In genomic region chr7:83654196-83654595, GRCm38 (mm10) we compare ENCODE assay signal across 16 mouse cellular contexts. TPM values are rescaled to one million over a fixed set of nuclear protein-coding genes. Genes with fewer than 3 reads are reported as not detected.
A peak's percentile ranks its signal among the peaks of the same experiment; 100 is the strongest.
DNase-seq lines count a peak whose midpoint lies in the region; ATAC-seq and TF ChIP-seq lines count a peak whose summit lies in the region.
"Had no signal": no experiment of that assay in that cellular context is flagged by ENCODE, and none has a peak within 500 bp of the region (broad histone marks: within the 10 kb centered on the region; RNA-seq: fewer than 3 reads in every experiment).

No protein-coding gene starts in this region.

- no peaks in the 10 kb centered on the region for H3K9me3 ChIP-seq in limb, embryonic 15.5 days
- no peaks in the 10 kb centered on the region for H3K9me3 ChIP-seq in limb, embryonic 10.5 days (replicated peaks)
- H3K9me3 ChIP-seq in liver, postnatal 0 days (ENCODE audit: low read length), result no peaks in the 10 kb centered on the region; the same call in 1 of the 2 replicates
- H3K9me3 ChIP-seq: embryonic facial prominence, embryonic 13.5 days; forebrain, embryonic 15.5 days had no signal

- ATAC-seq in limb, embryonic 15.5 days (ENCODE audit: insufficient number of reproducible peaks, low FRiP score, low TSS enrichment, low read depth), result peak; percentile 35; the same call in 1 of the 2 replicates
- ATAC-seq in liver, postnatal 0 days, result 0 out of 2 replicates have a peak, but pooled peaks have one; percentile 0
- ATAC-seq: forebrain, embryonic 15.5 days had no signal

- 0 out of 2 replicates have a peak, but pooled peaks cover 5% of the 10 kb centered on the region for H3K36me3 ChIP-seq in limb, embryonic 15.5 days
- no peaks in the 10 kb centered on the region for H3K36me3 ChIP-seq in limb, embryonic 10.5 days
- H3K36me3 ChIP-seq in liver, postnatal 0 days (replicated peaks; ENCODE audit: insufficient read depth, low read length), result peaks cover 13% of the 10 kb centered on the region
- H3K36me3 ChIP-seq: embryonic facial prominence, embryonic 13.5 days; forebrain, embryonic 15.5 days had no signal

- H3K4me1 ChIP-seq in limb, embryonic 15.5 days, result no peaks in the 10 kb centered on the region
- peaks cover 5% of the 10 kb centered on the region for H3K4me1 ChIP-seq in limb, embryonic 10.5 days
- H3K4me1 ChIP-seq in brown adipose tissue, adult 24 weeks (ENCODE audit: control insufficient read depth, insufficient read depth, insufficient read length, low read length), result peaks cover 32% of the 10 kb centered on the region
- H3K4me1 ChIP-seq in liver, postnatal 0 days (ENCODE audit: insufficient read depth), result peaks cover 37% of the 10 kb centered on the region
- H3K4me1 ChIP-seq: embryonic facial prominence, embryonic 13.5 days; forebrain, embryonic 15.5 days had no signal

- no peak for DNase-seq in limb, embryonic 10.5 days (ENCODE audit: low spot score)
- peak; percentile 46 to 50 for DNase-seq in B cell, adult 2 months
- DNase-seq in liver, postnatal 0 days, result no peak
- DNase-seq in layer of hippocampus, postnatal 10 days (ENCODE audit: low spot score in 2 of 2), result no peak
- no peak for DNase-seq in left cerebral cortex, postnatal 10 days (ENCODE audit: extremely low spot score in 1 of 2, low spot score in 2 of 2)
- no peak for DNase-seq in kidney, postnatal 14 days
- DNase-seq: adrenal gland, adult 8-10 months; cerebellum, postnatal 36 days; gastrocnemius, postnatal 36 days; kidney, adult 9 months; lung, postnatal 14 days; right cerebral cortex, postnatal 25 days had no signal

- WGBS in limb, embryonic 15.5 days, result 79% methylated on average over 2 of the region's 2 CpGs
- 86% methylated on average over 2 of the region's 2 CpGs for WGBS in limb, embryonic 10.5 days
- 24% methylated on average over 2 of the region's 2 CpGs for WGBS in liver, postnatal 0 days (ENCODE audit: insufficient replicate concordance)

- no peak for TF ChIP-seq EP300 in liver, postnatal 0 days (IDR thresholded peaks at IDR 0.05; ENCODE audit: low read depth)

- no peak overlapping the region for H3K9ac ChIP-seq in limb, embryonic 15.5 days
- peak overlapping the region; percentile 40 for H3K9ac ChIP-seq in liver, postnatal 0 days (replicated peaks)
- H3K9ac ChIP-seq: embryonic facial prominence, embryonic 13.5 days; forebrain, embryonic 15.5 days had no signal

- no peak for TF ChIP-seq CTCF in liver, postnatal 0 days (IDR thresholded peaks at IDR 0.05; ENCODE audit: low read depth)

- 0 out of 2 replicates have a peak overlapping the region, but pooled peaks have one; percentile 5 for H3K4me3 ChIP-seq in limb, embryonic 15.5 days
- no peak overlapping the region for H3K4me3 ChIP-seq in limb, embryonic 10.5 days
- H3K4me3 ChIP-seq in brown adipose tissue, adult 24 weeks (ENCODE audit: insufficient read depth, low read depth, low read length), result peak overlapping the region; percentile 68
- peak overlapping the region; percentile 48 for H3K4me3 ChIP-seq in liver, postnatal 0 days (ENCODE audit: low read depth, low read length)
- H3K4me3 ChIP-seq: embryonic facial prominence, embryonic 13.5 days; forebrain, embryonic 15.5 days had no signal

- no peaks in the 10 kb centered on the region for H3K27me3 ChIP-seq in limb, embryonic 15.5 days
- no peaks in the 10 kb centered on the region for H3K27me3 ChIP-seq in limb, embryonic 10.5 days (ENCODE audit: low read depth, poor library complexity, severe bottlenecking)
- H3K27me3 ChIP-seq in liver, postnatal 0 days (ENCODE audit: insufficient read depth, low read length), result no peaks in the 10 kb centered on the region
- H3K27me3 ChIP-seq: embryonic facial prominence, embryonic 13.5 days; forebrain, embryonic 15.5 days had no signal

- no peak overlapping the region for H3K4me2 ChIP-seq in limb, embryonic 15.5 days
- peak overlapping the region; percentile 54 for H3K4me2 ChIP-seq in liver, postnatal 0 days (ENCODE audit: low read depth, low read length)
- H3K4me2 ChIP-seq: embryonic facial prominence, embryonic 13.5 days; forebrain, embryonic 15.5 days had no signal

- no peak overlapping the region for H3K27ac ChIP-seq in limb, embryonic 15.5 days
- H3K27ac ChIP-seq in limb, embryonic 10.5 days, result no peak overlapping the region
- peak overlapping the region; percentile 78 for H3K27ac ChIP-seq in brown adipose tissue, adult 24 weeks (replicated peaks; ENCODE audit: low read depth, low read length)
- H3K27ac ChIP-seq in liver, postnatal 0 days (ENCODE audit: low read depth), result peak overlapping the region; percentile 67
- H3K27ac ChIP-seq: embryonic facial prominence, embryonic 13.5 days; forebrain, embryonic 15.5 days had no signal

- intact Hi-C loops in left cerebral cortex, postnatal 10 days (cut with DNase I), result no loop called here

RNA-seq across cellular contexts. Expression of gene Stard5, which starts 22.4 kb away (rescaled TPM):
- polyA plus RNA-seq in limb, embryonic 15.5 days (2015; fragmentation: Nextera tagmentation; extraction: Ambion mirVana), result 36.8 and 38.9 TPM in 2 replicates
- 15.2 and 18.1 TPM in 2 replicates for polyA plus RNA-seq in limb, embryonic 10.5 days (2016; fragmentation: Nextera tagmentation; extraction: Ambion mirVana)
- polyA plus RNA-seq in brown adipose tissue, adult 24 weeks (2012; ENCODE audit: insufficient read depth, insufficient read length, missing spikeins), result 19.6 and 23.4 TPM in 2 replicates
- 61.4 and 63.2 TPM in 2 replicates for polyA plus RNA-seq in liver, postnatal 0 days (2015; fragmentation: Nextera tagmentation; extraction: Ambion mirVana)
- 10 to 100 TPM; 13.4 to 16.4 TPM for total RNA-seq in layer of hippocampus, postnatal 10 days (2021)
- total RNA-seq in left cerebral cortex, postnatal 10 days (2021), result 1 to 10 TPM; 7.6 to 8.2 TPM

Comparison
In these comparisons a context has a peak if more than half of its experiments do, and no peak if none do; other contexts are left out.
1. H3K27ac ChIP-seq: peak in brown adipose tissue, adult 24 weeks (single experiment) and liver, postnatal 0 days (single experiment); none in limb, embryonic 15.5 days (single experiment) and limb, embryonic 10.5 days (single experiment).
2. DNase-seq: peak in B cell, adult 2 months (2 of 2); none in limb, embryonic 10.5 days (single experiment), liver, postnatal 0 days (single experiment), layer of hippocampus, postnatal 10 days (0 of 2), left cerebral cortex, postnatal 10 days (0 of 2) and kidney, postnatal 14 days (single experiment).